Mouse (Mus musculus) midbrain, embryonic 12.5 days (tissue): ENCODE results near the gene Eef1akmt1. TPM values are rescaled to one million over a fixed set of nuclear protein-coding genes. Genes with fewer than 3 reads are reported as not detected.

Source experiments
- ATAC-seq: fragments of 200-750 bp; cut with Nextera tagmentation; 2 replicates; pipeline ENCODE4 v1.8.0; 2017; ENCODE audit warnings: low read depth, moderate TSS enrichment, moderate library complexity; ENCODE audit not compliant: low FRiP score
- H3K27ac ChIP-seq: fragments of 300-500 bp; sonication (generic); replicated peaks from 2 replicates; pipeline ENCODE4 v1.5.1; 2016; ENCODE audit warnings: mild to moderate bottlenecking
- H3K27me3 ChIP-seq: fragments of 300-500 bp; sonication (generic); 2 replicates; pipeline ENCODE4 v1.6.1; 2016; ENCODE audit warnings: mild to moderate bottlenecking
- H3K36me3 ChIP-seq: fragments of 300-500 bp; sonication (generic); 2 replicates; pipeline ENCODE4 v1.6.1; 2016
- H3K4me1 ChIP-seq: fragments of 300-500 bp; sonication (generic); 2 replicates; pipeline ENCODE4 v1.6.1; 2016
- H3K4me2 ChIP-seq: fragments of 300-500 bp; sonication (generic); replicated peaks from 2 replicates; pipeline ENCODE4 v1.6.1; 2016; ENCODE audit warnings: mild to moderate bottlenecking, moderate library complexity
- H3K4me3 ChIP-seq: fragments of 300-500 bp; sonication (generic); 2 replicates; pipeline ENCODE4 v1.5.1; 2016; ENCODE audit warnings: mild to moderate bottlenecking
- H3K9ac ChIP-seq: fragments of 300-500 bp; sonication (generic); replicated peaks from 2 replicates; pipeline ENCODE4 v1.6.1; 2016; ENCODE audit warnings: mild to moderate bottlenecking, moderate library complexity
- H3K9me3 ChIP-seq: fragments of 300-500 bp; sonication (generic); 2 replicates; pipeline ENCODE4 v1.6.1; 2016; ENCODE audit warnings: mild to moderate bottlenecking
- WGBS: fragments of 180-500 bp; shearing (Covaris S2); methylation state at CpG from one replicate; pipeline ENCODE4 v1.1.7; 2016; 5-methylcytosine and 5-hydroxymethylcytosine counted together
- polyA plus RNA-seq: library from polyadenylated mRNA; unstranded; fragments of >200 nt; fragmentation: Nextera tagmentation; extraction: Ambion mirVana; gene quantifications from 2 replicates; pipeline ENCODE4 v1.2.1, GENCODE M21; 2016

The Eef1akmt1 gene
- polyA plus RNA-seq, 1 experiment from 2014 or later: 79.2 TPM

GRCm38 (mm10) chr14:57591830-57592229, 20.4 kb upstream of the Eef1akmt1 start:
- no peak overlapping the region for H3K4me3 ChIP-seq
- 96% methylated on average over 3 of the region's 3 CpGs for WGBS

DNA sequence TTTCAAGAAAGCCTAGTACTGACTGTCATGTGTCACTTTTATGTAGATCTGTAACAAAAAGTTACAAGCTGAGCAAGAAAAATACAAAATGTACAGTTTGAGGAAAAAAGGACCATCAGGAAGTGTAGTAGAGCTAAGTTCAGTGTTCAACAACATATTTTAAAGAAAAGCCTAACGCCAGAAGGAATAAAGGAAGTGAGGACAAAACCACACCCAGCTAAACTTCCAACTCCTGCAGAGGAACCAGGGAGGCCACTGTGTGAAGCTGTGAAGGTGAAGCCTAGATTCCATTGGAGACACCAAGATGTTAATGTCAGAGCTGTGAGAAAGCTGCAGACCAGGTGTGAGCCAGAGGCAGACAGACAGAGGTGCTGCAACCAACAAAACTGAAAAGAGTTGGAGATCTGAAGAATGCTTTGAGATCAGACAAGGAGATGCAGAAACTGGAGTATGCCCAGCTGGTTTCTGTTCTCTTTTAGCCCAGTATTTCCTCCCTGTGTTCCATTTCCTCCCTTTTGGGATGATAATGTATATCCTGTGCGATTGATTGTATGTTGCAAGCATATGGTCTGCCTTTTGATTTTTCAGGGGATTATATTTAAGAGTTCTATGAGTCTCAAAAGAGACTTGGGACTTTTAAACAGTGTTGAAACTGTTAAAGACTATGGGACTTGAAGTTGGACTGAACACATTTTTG, 5.1 kb upstream of the Eef1akmt1 start:
- WGBS: 95% methylated on average over 2 of the region's 2 CpGs
- Histone ChIP-seq H3K4me2 (no peak overlapping the region), H3K9me3 (no peaks in the 10 kb centered on the region), H3K4me1 (no peaks in the 10 kb centered on the region), H3K27me3 (no peaks in the 10 kb centered on the region), H3K4me3 (no peak overlapping the region), H3K9ac (no peak overlapping the region), H3K27ac (no peak overlapping the region), H3K36me3 (peaks cover 24% of the 10 kb centered on the region)
- ATAC-seq: no peak

More at GRCm38 (mm10) chr14:57591830-57592229, 20.4 kb upstream of the Eef1akmt1 start:
- Histone ChIP-seq H3K4me2 (no peak overlapping the region), H3K27ac (no peak overlapping the region), H3K27me3 (no peaks in the 10 kb centered on the region), H3K9ac (no peak overlapping the region), H3K36me3 (peaks cover 57% of the 10 kb centered on the region), H3K4me1 (no peaks in the 10 kb centered on the region), H3K9me3 (no peaks in the 10 kb centered on the region)
- ATAC-seq: no peak

DNA sequence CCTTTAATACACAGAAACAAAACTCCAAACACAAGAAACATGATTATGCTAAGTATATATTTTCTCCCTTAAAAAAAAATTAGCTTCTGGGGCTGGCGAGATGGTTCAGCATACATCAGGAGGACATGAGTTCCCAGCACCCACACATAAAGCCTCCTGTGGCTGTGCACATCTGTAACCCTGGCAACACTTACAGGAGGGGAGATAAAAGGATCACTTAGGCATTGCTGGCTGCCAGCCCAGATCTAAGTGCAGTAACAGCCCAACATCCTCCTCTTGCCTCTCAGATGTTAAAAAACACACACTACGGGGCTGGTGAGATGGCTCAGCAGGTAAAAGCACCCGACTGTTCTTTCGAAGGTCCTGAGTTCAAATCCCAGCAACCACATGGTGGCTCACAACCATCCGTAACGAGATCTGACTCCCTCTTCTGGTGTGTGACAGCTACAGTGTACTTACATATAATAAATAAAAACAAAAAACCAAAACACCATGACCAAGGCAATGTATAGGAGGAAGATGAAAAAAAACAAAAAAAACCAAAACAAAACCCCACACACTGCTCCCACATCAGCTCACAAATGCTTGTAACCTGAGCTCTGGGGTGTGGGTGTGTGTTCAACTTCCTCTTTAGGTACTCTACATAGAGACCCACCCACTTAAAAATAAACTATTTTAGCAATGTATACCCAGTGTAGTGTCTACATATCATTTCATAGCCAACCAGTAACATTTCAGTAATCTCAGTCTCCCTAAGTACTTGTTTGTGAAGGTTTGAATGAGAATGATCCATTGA, 3.6 kb upstream of the Eef1akmt1 start:
- H3K27ac ChIP-seq: no peak overlapping the region
- peaks cover 18% of the 10 kb centered on the region; the same call in 1 of the 2 replicates for H3K36me3 ChIP-seq
- ATAC-seq: no peak
- H3K4me1 ChIP-seq: peaks cover 6% of the 10 kb centered on the region; the same call in 1 of the 2 replicates
- H3K4me3 ChIP-seq: no peak overlapping the region
- H3K27me3 ChIP-seq: no peaks in the 10 kb centered on the region
- H3K9me3 ChIP-seq: no peaks in the 10 kb centered on the region
- no peak overlapping the region for H3K4me2 ChIP-seq
- 85% methylated on average over 6 of the region's 6 CpGs for WGBS
- no peak overlapping the region for H3K9ac ChIP-seq

- no peak for ATAC-seq
- Histone ChIP-seq H3K4me1 (peaks cover 2% of the 10 kb centered on the region; the same call in 1 of the 2 replicates), H3K9me3 (no peaks in the 10 kb centered on the region), H3K9ac (no peak overlapping the region), H3K4me2 (no peak overlapping the region), H3K27me3 (no peaks in the 10 kb centered on the region), H3K36me3 (no peaks in the 10 kb centered on the region), H3K27ac (no peak overlapping the region), H3K4me3 (no peak overlapping the region)
- WGBS: 93% methylated on average over 6 of the region's 6 CpGs
Measured at GRCm38 (mm10) chr14:57565626-57566025, 5.8 kb downstream of the Eef1akmt1 start.

GRCm38 (mm10) chr14:57556922-57557321, 14.5 kb downstream of the Eef1akmt1 start:
- no peak for ATAC-seq
- H3K27ac ChIP-seq: no peak overlapping the region
- H3K4me3 ChIP-seq: no peak overlapping the region
- no peak overlapping the region for H3K4me2 ChIP-seq
- no peak overlapping the region for H3K9ac ChIP-seq
- peaks cover 8% of the 10 kb centered on the region; the same call in 1 of the 2 replicates for H3K36me3 ChIP-seq
- no peaks in the 10 kb centered on the region for H3K4me1 ChIP-seq
- 97% methylated on average over 1 of the region's 1 CpGs for WGBS
- H3K27me3 ChIP-seq: no peaks in the 10 kb centered on the region
- no peaks in the 10 kb centered on the region for H3K9me3 ChIP-seq

- WGBS: 90% methylated on average over 7 of the region's 7 CpGs
- Histone ChIP-seq H3K9me3 (no peaks in the 10 kb centered on the region), H3K36me3 (peaks cover 8% of the 10 kb centered on the region; the same call in 1 of the 2 replicates)
Measured at GRCm38 (mm10) chr14:57555471-57556070, 15.8 kb downstream of the Eef1akmt1 start.

DNA sequence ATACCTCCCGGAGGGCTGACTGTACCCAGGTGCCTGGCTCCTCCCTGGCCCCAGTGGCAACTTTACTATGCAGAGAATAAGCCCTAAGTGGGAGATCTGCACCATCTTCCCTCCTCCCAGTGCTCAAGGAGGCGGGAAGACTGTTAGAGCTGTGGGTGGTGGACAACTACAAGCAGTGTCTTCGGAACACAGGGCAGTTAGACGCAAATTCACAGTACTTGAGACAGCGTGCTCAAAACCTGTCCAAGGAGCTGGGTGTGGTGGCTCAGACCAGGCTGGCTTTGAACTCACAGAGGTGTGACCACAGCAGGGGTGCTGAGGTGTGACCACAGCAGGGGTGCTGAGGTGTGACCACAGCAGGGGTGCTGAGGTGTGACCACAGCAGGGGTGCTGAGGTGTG, 17.0 kb downstream of the Eef1akmt1 start:
- H3K27me3 ChIP-seq: no peaks in the 10 kb centered on the region
- no peak for ATAC-seq

More at GRCm38 (mm10) chr14:57555471-57556070, 15.8 kb downstream of the Eef1akmt1 start:
- H3K27me3 ChIP-seq: no peaks in the 10 kb centered on the region
- H3K4me2 ChIP-seq: no peak overlapping the region
- H3K4me1 ChIP-seq: no peaks in the 10 kb centered on the region
- H3K27ac ChIP-seq: no peak overlapping the region
- no peak for ATAC-seq
- no peak overlapping the region for H3K4me3 ChIP-seq
- H3K9ac ChIP-seq: no peak overlapping the region

DNA sequence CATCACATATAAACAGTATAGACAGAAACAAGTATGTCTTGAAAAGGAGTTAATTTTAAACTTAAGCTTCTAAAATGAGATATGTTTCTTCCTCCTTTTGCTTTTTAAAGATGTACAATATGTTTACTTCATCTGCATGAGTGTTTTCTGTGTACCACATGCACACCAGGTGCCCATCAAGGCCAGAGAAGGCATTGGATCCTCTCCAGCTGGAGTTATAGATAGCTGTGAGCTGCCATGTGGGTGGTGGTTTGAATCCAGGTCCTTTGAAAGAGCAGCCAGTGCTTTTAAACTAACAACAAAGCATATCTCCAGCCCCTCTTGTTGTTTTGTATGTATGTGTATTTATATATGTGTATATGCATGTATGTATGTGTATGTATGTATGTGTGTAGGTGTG, 18.5 kb downstream of the Eef1akmt1 start:
- H3K27ac ChIP-seq: no peak overlapping the region
- no peak for ATAC-seq
- H3K4me1 ChIP-seq: no peaks in the 10 kb centered on the region
- H3K27me3 ChIP-seq: no peaks in the 10 kb centered on the region
- no peaks in the 10 kb centered on the region for H3K9me3 ChIP-seq
- H3K9ac ChIP-seq: no peak overlapping the region
- no peak overlapping the region for H3K4me3 ChIP-seq
- peaks cover 13% of the 10 kb centered on the region; the same call in 1 of the 2 replicates for H3K36me3 ChIP-seq
- H3K4me2 ChIP-seq: no peak overlapping the region

More for the DNA sequence above, 17.0 kb downstream of the Eef1akmt1 start:
- no peak overlapping the region for H3K9ac ChIP-seq
- no peaks in the 10 kb centered on the region for H3K4me1 ChIP-seq
- H3K4me2 ChIP-seq: no peak overlapping the region
- H3K4me3 ChIP-seq: no peak overlapping the region
- H3K9me3 ChIP-seq: no peaks in the 10 kb centered on the region
- no peak overlapping the region for H3K27ac ChIP-seq
- WGBS: 90% methylated on average over 5 of the region's 5 CpGs
- H3K36me3 ChIP-seq: peaks cover 13% of the 10 kb centered on the region; the same call in 1 of the 2 replicates

- no peak for ATAC-seq
- Histone ChIP-seq H3K4me1 (0 out of 2 replicates have a peak, but pooled peaks cover 2% of the 10 kb centered on the region), H3K9ac (no peak overlapping the region), H3K27ac (no peak overlapping the region), H3K9me3 (no peaks in the 10 kb centered on the region), H3K36me3 (peaks cover 5% of the 10 kb centered on the region; the same call in 1 of the 2 replicates), H3K4me2 (no peak overlapping the region), H3K4me3 (no peak overlapping the region), H3K27me3 (peaks cover 5% of the 10 kb centered on the region)
- WGBS: 88% methylated on average over 5 of the region's 5 CpGs
Measured at GRCm38 (mm10) chr14:57547062-57547461, 24.4 kb downstream of the Eef1akmt1 start.

GRCm38 (mm10) chr14:57546557-57547021, 24.8 kb downstream of the Eef1akmt1 start:
- Histone ChIP-seq H3K36me3 (peaks cover 5% of the 10 kb centered on the region; the same call in 1 of the 2 replicates), H3K4me1 (0 out of 2 replicates have a peak, but pooled peaks cover 2% of the 10 kb centered on the region), H3K27me3 (peaks cover 10% of the 10 kb centered on the region), H3K9ac (no peak overlapping the region), H3K27ac (no peak overlapping the region), H3K4me3 (no peak overlapping the region), H3K4me2 (no peak overlapping the region), H3K9me3 (no peaks in the 10 kb centered on the region)
- ATAC-seq: no peak
- WGBS: 28% methylated on average over 13 of the region's 13 CpGs

- no peak overlapping the region for H3K9ac ChIP-seq
- H3K27ac ChIP-seq: no peak overlapping the region
- ATAC-seq: no peak
- H3K4me1 ChIP-seq: 0 out of 2 replicates have a peak, but pooled peaks cover 2% of the 10 kb centered on the region
- H3K36me3 ChIP-seq: peaks cover 5% of the 10 kb centered on the region; the same call in 1 of the 2 replicates
- 86% methylated on average over 8 of the region's 8 CpGs for WGBS
- peaks cover 14% of the 10 kb centered on the region for H3K27me3 ChIP-seq
- H3K4me2 ChIP-seq: no peak overlapping the region
- no peak overlapping the region for H3K4me3 ChIP-seq
- H3K9me3 ChIP-seq: no peaks in the 10 kb centered on the region
Measured at GRCm38 (mm10) chr14:57546131-57546530, 25.3 kb downstream of the Eef1akmt1 start.
